Mouse (Mus musculus): ENCODE measurements around the gene Rab36. TPM values are rescaled to one million over a fixed set of nuclear protein-coding genes. Genes with fewer than 3 reads are reported as not detected.

The Rab36 gene
- polyA plus RNA-seq, 1 experiment from 2014 or later = 12.3 TPM

DNA sequence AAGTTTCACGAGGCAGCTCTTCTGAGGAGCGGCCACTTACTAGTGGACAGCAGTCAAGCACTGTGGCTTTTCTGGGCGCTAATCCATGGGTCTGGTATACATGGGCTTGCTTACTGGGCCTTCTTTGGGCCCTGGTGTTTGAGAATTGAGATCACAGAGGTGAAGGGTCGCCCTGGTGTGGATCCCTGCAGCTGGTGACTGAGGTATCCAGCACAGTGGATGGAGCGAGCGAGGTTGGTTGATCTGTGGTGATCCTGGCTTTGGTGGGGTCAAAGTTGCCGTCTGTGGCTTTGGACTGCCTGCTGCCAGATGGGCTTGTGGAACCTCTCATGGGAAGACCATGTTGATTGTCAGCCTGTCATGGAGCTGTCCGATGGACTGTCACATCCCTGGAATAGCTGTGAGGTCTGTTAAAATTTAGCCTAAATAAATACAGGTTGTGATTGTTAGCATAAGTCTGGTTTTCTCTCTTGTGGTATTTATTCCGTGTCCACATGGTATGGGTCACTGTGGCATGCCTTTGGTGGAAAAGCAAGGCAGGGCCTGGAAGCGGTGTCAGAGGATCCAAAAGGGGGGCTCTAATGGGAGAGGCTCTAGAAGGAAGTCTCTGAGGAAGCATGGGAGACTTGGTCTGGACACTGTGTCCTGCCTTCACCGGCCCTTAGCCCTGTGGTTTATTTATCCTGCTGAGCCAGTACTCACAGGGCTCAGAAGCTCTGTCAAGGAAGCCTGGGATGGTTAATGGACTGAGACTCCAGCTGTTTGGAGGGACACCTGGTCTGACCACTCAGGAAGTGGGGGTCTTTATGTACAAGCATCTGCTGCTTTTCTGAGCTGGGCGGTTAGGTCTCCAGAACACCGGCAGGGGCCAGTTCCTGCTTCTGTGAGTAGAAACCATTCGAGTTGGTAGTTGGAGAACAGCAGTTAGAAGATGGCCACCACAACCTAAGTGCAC is 41.6 kb downstream of the Rab36 start:
- Histone ChIP-seq H3K36me3 (no peaks in the 10 kb centered on the region), H3K4me1 (replicated peaks) (peaks cover 40% of the 10 kb centered on the region), H3K9ac (no peak overlapping the region), H3K4me3 (no peak overlapping the region), H3K27me3 (no peaks in the 10 kb centered on the region), H3K9me3 (no peaks in the 10 kb centered on the region), H3K27ac (replicated peaks) (no peak overlapping the region), H3K4me2 (no peak overlapping the region)
- whole genome bisulfite sequencing = 82% methylated on average over 14 of the region's 14 CpGs
- no peak for ATAC-seq (ENCODE audit: low read depth)

DNA sequence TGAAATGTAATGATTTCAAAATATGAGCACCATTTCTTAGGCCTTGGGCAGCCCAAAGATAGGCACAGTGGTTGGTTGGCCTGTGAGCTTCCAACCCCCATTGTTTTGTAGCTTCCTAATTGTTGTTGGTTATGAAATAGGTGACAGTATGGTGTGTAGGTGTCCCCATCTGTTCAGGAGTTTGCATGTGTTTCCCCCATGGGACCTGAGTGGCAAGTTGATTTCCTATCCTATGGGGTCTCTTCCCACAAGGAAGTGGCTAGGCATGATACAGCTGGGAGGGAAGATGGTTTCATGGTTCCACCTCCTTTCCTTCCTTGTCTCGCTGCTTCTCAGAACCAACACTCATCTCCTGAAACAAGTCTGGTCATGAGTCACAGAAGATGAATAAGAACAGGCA is 48.5 kb downstream of the Rab36 start:
- Histone ChIP-seq H3K9ac (no peak overlapping the region), H3K27me3 (no peaks in the 10 kb centered on the region), H3K27ac (replicated peaks) (no peak overlapping the region), H3K4me1 (replicated peaks) (0 out of 2 replicates have a peak, but pooled peaks cover 2% of the 10 kb centered on the region), H3K9me3 (no peaks in the 10 kb centered on the region), H3K4me3 (no peak overlapping the region), H3K4me2 (no peak overlapping the region), H3K36me3 (no peaks in the 10 kb centered on the region; the same call in 1 of the 2 replicates)
- 43% methylated on average over 1 of the region's 1 CpGs for WGBS
- ATAC-seq (ENCODE audit: low read depth) = no peak

DNA sequence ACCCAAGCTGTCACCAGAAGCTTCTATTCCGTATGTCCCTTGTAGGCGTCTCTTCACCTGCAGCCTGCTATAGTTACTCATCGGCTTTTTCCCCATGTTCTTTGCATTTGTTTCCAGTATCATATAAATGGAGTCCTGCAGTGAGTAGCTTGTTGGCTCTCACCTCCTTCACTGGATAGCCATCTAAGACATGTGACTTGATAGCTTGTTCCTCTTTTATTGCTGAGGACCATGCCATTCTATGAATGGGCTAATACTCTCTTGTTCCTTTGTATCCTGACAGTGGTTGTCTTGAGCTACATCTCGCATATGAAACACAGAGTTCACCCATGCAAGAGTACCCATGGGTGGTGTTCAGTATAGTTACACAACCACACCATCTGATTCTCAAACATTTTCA is 51.6 kb downstream of the Rab36 start:
- 91% methylated on average over 4 of the region's 4 CpGs for WGBS
- no peaks in the 10 kb centered on the region for H3K27me3 ChIP-seq
- no peak overlapping the region for H3K27ac ChIP-seq (replicated peaks)
- H3K36me3 ChIP-seq = no peaks in the 10 kb centered on the region; the same call in 1 of the 2 replicates
- H3K4me3 ChIP-seq = no peak overlapping the region
- no peak for ATAC-seq (ENCODE audit: low read depth)
- no peak overlapping the region for H3K9ac ChIP-seq
- peaks cover 28% of the 10 kb centered on the region for H3K4me1 ChIP-seq (replicated peaks)
- no peak overlapping the region for H3K4me2 ChIP-seq
- no peaks in the 10 kb centered on the region for H3K9me3 ChIP-seq

DNA sequence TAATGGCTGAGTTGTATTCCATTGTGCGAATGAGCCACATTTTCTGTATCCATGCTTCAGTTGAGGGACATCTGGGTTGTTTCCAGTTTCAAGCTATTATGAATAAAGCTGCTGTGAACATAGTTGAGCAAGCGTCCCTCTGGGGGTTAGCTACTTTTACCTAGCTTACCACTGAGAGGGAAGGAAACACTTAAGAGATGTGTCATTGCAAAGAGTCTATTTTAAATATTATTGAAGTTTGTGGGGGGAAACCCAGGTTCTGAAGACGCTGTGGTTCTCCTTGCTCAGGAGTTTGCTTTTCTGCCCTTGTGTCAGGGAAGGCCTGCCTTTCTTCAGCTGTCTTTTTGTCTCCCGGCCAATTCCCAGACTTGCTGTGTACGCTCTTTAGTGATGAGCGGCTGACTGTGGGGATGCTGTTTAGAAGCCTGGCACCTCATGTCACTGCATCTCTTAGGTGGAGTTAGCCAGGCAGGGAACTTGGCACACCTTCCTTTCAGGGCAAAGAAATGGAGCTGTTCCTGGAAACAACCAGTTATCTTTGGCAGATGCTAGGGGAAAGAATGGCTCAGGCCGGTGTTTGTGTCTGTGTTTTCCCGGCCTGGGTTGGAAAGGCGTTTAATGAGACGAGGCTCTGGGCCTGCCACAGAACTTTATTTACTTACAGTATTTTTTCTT is 54.8 kb downstream of the Rab36 start:
- Histone ChIP-seq H3K27me3 (no peaks in the 10 kb centered on the region), H3K36me3 (no peaks in the 10 kb centered on the region), H3K27ac (replicated peaks) (no peak overlapping the region), H3K9ac (no peak overlapping the region), H3K4me3 (no peak overlapping the region), H3K9me3 (no peaks in the 10 kb centered on the region), H3K4me1 (replicated peaks) (peaks cover 35% of the 10 kb centered on the region), H3K4me2 (no peak overlapping the region)
- ATAC-seq (ENCODE audit: low read depth) = no peak
- 73% methylated on average over 10 of the region's 10 CpGs for WGBS

DNA sequence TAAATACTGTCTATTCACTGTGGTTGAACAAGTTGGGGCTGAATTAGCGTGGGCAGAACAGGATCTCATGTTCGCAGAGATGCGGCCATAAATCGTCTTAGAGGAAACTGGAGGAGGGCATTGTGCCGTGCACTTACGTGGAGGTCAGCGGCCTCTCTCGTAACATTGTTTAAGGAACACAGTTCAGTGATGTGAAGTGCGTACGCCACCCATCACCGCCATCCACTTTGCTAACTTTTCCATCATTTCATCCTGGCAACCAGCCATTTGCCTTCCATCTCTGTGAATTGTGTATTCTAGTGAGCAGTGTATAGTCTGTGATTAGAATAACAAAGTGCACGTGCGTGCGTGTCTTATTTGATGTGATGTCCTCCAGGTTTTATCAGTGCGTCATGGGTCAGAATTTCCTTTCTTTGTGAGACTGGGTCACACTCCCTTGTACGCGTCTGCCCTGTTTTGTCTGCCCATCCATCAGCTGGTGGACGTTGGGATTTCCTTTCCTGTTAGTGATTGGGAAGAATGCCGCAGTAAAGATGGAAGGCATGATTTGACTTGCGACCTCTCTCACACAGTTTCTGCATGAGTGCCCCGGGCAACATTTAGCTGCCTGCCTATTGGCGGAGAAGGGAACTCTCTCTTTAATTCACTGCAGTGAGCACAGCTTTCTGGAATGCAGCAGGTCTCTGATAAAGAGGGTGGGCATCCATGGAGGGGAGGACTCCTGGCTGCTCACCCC is 56.6 kb downstream of the Rab36 start:
- WGBS = 12% methylated on average over 22 of the region's 22 CpGs
- Histone ChIP-seq H3K9ac (no peak overlapping the region), H3K27ac (replicated peaks) (0 out of 2 replicates have a peak overlapping the region, but pooled peaks have one; percentile 6), H3K27me3 (no peaks in the 10 kb centered on the region), H3K4me3 (no peak overlapping the region), H3K36me3 (no peaks in the 10 kb centered on the region), H3K9me3 (no peaks in the 10 kb centered on the region), H3K4me1 (replicated peaks) (peaks cover 44% of the 10 kb centered on the region), H3K4me2 (peak overlapping the region; percentile 9; the same call in 1 of the 2 replicates)
- peak; percentile 60; the same call in 1 of the 2 replicates for ATAC-seq (ENCODE audit: low read depth)

DNA sequence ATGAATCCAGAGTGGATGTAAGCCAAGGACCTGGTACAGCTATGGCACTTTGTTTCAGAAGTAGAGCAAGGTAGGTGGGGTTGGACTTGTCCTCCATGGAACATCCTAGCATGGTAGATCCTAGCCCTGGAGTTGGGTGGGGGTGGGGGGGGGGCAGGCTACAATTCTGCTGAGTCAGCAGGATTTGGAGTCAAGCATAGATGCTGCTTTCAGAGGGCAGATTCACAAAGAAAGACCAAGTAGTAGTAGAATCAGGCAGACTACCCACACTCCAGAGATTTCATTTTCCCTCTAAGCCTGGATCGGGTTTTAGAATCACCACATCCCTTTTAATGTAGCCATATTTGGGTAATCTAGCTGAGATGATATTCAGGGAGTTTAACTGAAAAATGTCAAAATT is 57.5 kb downstream of the Rab36 start:
- 94% methylated on average over 1 of the region's 1 CpGs for WGBS
- Histone ChIP-seq H3K27ac (replicated peaks) (no peak overlapping the region), H3K4me3 (no peak overlapping the region), H3K36me3 (no peaks in the 10 kb centered on the region), H3K4me1 (replicated peaks) (peaks cover 53% of the 10 kb centered on the region), H3K9ac (no peak overlapping the region), H3K4me2 (no peak overlapping the region), H3K9me3 (no peaks in the 10 kb centered on the region), H3K27me3 (no peaks in the 10 kb centered on the region)
- no peak for ATAC-seq (ENCODE audit: low read depth)

DNA sequence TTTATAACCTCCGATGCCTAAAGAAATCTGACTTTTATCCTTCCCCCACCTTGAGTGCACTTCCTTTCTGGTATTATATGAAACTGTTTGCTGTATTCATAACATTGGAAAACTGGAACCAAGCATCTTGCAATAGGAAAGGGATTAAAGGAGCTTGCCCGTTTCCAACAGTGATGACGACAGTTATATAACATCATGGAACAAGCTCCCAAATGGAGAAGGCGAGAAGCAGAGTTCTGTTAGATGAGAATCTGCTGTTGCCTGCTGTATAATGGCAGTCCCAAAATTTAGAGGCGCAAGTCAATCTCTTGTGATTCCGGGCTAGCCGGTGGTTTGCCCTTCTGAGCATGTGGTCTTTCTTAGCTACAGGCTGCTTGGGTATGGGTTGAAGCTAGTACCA is 58.4 kb downstream of the Rab36 start:
- Histone ChIP-seq H3K9me3 (no peaks in the 10 kb centered on the region), H3K4me3 (no peak overlapping the region), H3K36me3 (no peaks in the 10 kb centered on the region), H3K4me1 (replicated peaks) (peaks cover 57% of the 10 kb centered on the region), H3K27me3 (no peaks in the 10 kb centered on the region), H3K27ac (replicated peaks) (no peak overlapping the region), H3K4me2 (no peak overlapping the region), H3K9ac (no peak overlapping the region)
- ATAC-seq (ENCODE audit: low read depth) = no peak
- WGBS = 96% methylated on average over 7 of the region's 7 CpGs

DNA sequence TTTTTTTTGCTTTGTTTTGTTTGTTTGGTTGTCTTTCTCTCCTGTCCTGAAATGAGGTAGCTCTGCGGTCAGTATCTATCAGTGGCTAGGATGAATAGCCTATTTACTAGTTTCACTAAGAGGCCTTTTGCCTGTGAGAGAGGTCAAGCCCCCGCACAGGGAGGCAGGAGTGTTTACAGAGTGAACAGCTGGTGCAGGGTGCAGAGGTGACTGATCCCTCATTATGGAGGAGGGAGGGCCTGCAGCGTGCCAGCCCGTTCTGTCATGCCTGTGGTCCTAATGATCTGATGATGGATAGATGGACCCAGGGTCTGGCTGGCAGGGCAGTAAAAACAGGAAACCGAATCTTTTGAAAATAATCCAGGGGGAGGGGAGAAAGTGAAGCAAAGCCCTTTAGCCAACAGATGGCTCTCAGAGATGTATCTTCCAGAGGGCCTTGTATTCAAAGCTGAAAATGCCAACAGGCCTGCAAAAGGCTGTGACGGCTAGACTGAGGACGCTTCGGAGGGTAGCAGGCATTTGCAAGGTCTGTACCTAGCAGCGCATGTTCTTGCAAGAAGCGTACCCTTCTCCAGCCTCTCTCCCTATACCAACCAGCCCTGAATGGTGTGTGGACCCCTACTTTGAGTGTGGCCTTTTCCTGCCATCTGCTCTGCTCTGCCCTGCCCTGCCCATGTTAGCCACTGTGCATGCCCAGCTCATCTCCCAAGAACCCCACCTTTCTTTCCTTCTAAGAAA is 61.8 kb downstream of the Rab36 start:
- Histone ChIP-seq H3K27me3 (no peaks in the 10 kb centered on the region), H3K9ac (no peak overlapping the region), H3K36me3 (no peaks in the 10 kb centered on the region), H3K4me3 (no peak overlapping the region), H3K4me2 (no peak overlapping the region), H3K4me1 (replicated peaks) (peaks cover 51% of the 10 kb centered on the region), H3K9me3 (no peaks in the 10 kb centered on the region), H3K27ac (replicated peaks) (peak overlapping the region; percentile 54)
- 23% methylated on average over 10 of the region's 10 CpGs for WGBS
- ATAC-seq (ENCODE audit: low read depth) = no peak

DNA sequence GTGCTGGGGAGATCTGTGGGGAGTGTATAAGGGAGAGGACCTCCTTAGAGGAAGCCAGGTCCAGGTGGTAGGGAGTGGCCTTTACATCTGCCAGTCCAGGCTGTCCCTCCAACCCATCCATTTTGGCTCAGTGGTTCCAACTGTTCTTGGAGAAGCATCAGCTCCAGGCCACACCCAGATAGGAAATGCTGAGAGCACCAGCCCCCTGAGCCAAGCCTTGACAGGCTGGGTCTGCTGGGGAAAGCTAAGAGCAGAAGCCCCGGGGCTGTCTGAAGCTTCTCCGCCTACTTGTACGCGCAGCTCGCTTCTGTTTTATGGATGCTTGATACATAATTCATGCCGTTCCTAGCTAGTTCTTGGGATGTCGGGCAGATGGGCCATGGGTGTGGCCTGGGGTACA is 63.4 kb downstream of the Rab36 start:
- no peak for ATAC-seq (ENCODE audit: low read depth)
- H3K4me2 ChIP-seq = no peak overlapping the region

DNA sequence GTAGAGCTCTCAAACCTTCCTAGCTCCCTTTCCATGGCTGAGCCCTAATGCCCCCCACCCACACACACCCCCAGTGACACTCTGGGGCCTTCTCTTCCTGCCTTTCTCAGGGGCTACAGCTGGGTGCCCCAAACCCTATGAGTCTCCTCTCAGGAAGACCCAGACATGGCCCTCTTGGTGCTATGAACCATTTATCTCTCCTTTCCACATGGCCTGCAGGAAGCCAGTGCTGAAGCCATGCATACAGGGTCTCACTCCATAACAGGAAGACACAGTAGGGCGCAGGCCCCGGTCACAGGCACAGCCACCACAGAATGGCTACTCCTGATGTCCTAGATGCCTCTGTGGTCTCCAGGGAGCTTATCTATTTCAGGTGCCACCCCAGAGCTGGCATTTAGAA is 66.6 kb downstream of the Rab36 start:
- Histone ChIP-seq H3K4me2 (no peak overlapping the region), H3K27me3 (no peaks in the 10 kb centered on the region), H3K4me3 (no peak overlapping the region), H3K9me3 (no peaks in the 10 kb centered on the region), H3K9ac (no peak overlapping the region), H3K36me3 (no peaks in the 10 kb centered on the region), H3K27ac (replicated peaks) (peak overlapping the region; percentile 62; the same call in 1 of the 2 replicates), H3K4me1 (replicated peaks) (peaks cover 75% of the 10 kb centered on the region)
- WGBS = 78% methylated on average over 2 of the region's 2 CpGs
- ATAC-seq (ENCODE audit: low read depth) = no peak

More for the DNA sequence above, 63.4 kb downstream of the Rab36 start:
- no peak overlapping the region for H3K9ac ChIP-seq
- H3K9me3 ChIP-seq = no peaks in the 10 kb centered on the region
- H3K27me3 ChIP-seq = no peaks in the 10 kb centered on the region
- WGBS = 47% methylated on average over 7 of the region's 7 CpGs
- H3K36me3 ChIP-seq = no peaks in the 10 kb centered on the region
- no peak overlapping the region for H3K4me3 ChIP-seq
- H3K4me1 ChIP-seq (replicated peaks) = peaks cover 62% of the 10 kb centered on the region
- H3K27ac ChIP-seq (replicated peaks) = peak overlapping the region; percentile 59; the same call in 1 of the 2 replicates
